Mouse (Mus musculus): ENCODE data around the gene Cdkal1. TPM values are rescaled to one million over a fixed set of nuclear protein-coding genes. Genes with fewer than 3 reads are reported as not detected.

Gene Cdkal1
- polyA plus RNA-seq, 1 experiment from 2014 or later: 8.7 TPM

- no peaks in the 10 kb centered on the region for H3K4me1 ChIP-seq (ENCODE audit: insufficient read depth)
- no peak overlapping the region for H3K4me3 ChIP-seq (ENCODE audit: low read depth, low read length)
- no peaks in the 10 kb centered on the region for H3K36me3 ChIP-seq (replicated peaks; ENCODE audit: insufficient read depth, low read length)
- 0 out of 2 replicates have a peak, but pooled peaks have one; percentile 27 for ATAC-seq
- 67% methylated on average over 4 of the region's 4 CpGs for WGBS (ENCODE audit: insufficient replicate concordance)
- TF ChIP-seq CTCF (IDR thresholded peaks at IDR 0.05; ENCODE audit: low read depth) (no peak), EP300 (IDR thresholded peaks at IDR 0.05; ENCODE audit: low read depth) (no peak)
- DNase-seq: no peak
- H3K9me3 ChIP-seq (ENCODE audit: low read length): no peaks in the 10 kb centered on the region
- no peak overlapping the region for H3K27ac ChIP-seq (ENCODE audit: low read depth)
- H3K4me2 ChIP-seq (ENCODE audit: low read depth, low read length): no peak overlapping the region
- no peaks in the 10 kb centered on the region for H3K27me3 ChIP-seq (ENCODE audit: insufficient read depth, low read length)
- no peak overlapping the region for H3K9ac ChIP-seq (replicated peaks)
Observed at GRCm38 (mm10) chr13:29504861-29505568, 350.5 kb downstream of the Cdkal1 start.

GRCm38 (mm10) chr13:29503147-29504044, 352.1 kb downstream of the Cdkal1 start:
- DNase-seq (no peak), ATAC-seq (no peak)
- H3K9me3 ChIP-seq (ENCODE audit: low read length): no peaks in the 10 kb centered on the region
- no peaks in the 10 kb centered on the region for H3K4me1 ChIP-seq (ENCODE audit: insufficient read depth)
- H3K4me3 ChIP-seq (ENCODE audit: low read depth, low read length): no peak overlapping the region
- H3K9ac ChIP-seq (replicated peaks): no peak overlapping the region
- no peaks in the 10 kb centered on the region for H3K36me3 ChIP-seq (replicated peaks; ENCODE audit: insufficient read depth, low read length)
- TF ChIP-seq CTCF (IDR thresholded peaks at IDR 0.05; ENCODE audit: low read depth) (no peak), EP300 (IDR thresholded peaks at IDR 0.05; ENCODE audit: low read depth) (no peak)
- H3K27me3 ChIP-seq (ENCODE audit: insufficient read depth, low read length): no peaks in the 10 kb centered on the region
- 71% methylated on average over 6 of the region's 6 CpGs for WGBS (ENCODE audit: insufficient replicate concordance)
- no peak overlapping the region for H3K27ac ChIP-seq (ENCODE audit: low read depth)
- H3K4me2 ChIP-seq (ENCODE audit: low read depth, low read length): no peak overlapping the region

DNA sequence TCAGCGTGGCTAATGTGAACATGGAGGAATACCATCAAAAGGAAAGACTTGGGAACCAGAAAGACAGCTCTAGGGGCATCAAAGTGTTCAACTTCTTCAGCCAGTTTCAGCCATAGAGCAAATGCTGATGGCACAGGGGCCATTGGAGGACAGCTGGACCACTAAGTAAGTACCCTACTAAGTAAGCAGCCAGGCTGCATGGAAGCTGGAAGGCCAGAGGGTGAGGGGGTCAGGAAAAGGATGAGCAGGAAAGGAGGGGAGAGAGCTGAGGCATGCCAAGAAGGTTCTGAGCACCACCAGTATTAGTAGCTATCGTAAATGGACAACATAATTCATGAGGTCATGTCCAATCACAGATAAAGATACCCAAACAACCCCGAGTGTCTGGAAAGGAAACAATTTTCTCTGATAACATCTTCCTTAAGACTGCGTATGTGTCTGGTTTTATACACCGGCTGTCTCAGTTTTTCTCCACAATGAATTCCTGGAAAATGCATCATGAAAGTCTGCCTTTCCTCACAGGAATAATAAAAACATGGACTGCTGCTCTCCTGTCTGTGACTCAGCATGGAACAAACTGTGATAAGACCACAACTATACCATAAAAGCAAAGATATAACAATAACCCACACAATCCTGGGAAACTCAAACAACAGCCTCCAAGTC, 352.9 kb downstream of the Cdkal1 start:
- Histone ChIP-seq H3K4me2 (ENCODE audit: low read depth, low read length) (no peak overlapping the region), H3K27ac (ENCODE audit: low read depth) (no peak overlapping the region), H3K4me3 (ENCODE audit: low read depth, low read length) (no peak overlapping the region), H3K27me3 (ENCODE audit: insufficient read depth, low read length) (no peaks in the 10 kb centered on the region), H3K36me3 (replicated peaks; ENCODE audit: insufficient read depth, low read length) (no peaks in the 10 kb centered on the region), H3K4me1 (ENCODE audit: insufficient read depth) (no peaks in the 10 kb centered on the region), H3K9ac (replicated peaks) (no peak overlapping the region), H3K9me3 (ENCODE audit: low read length) (no peaks in the 10 kb centered on the region)
- 69% methylated on average over 5 of the region's 5 CpGs for WGBS (ENCODE audit: insufficient replicate concordance)
- no peak for ATAC-seq
- no peak for TF ChIP-seq CTCF (IDR thresholded peaks at IDR 0.05; ENCODE audit: low read depth)
- no peak for TF ChIP-seq EP300 (IDR thresholded peaks at IDR 0.05; ENCODE audit: low read depth)
- no peak for DNase-seq

- Histone ChIP-seq H3K9ac (replicated peaks) (no peak overlapping the region), H3K36me3 (replicated peaks; ENCODE audit: insufficient read depth, low read length) (no peaks in the 10 kb centered on the region), H3K27me3 (ENCODE audit: insufficient read depth, low read length) (no peaks in the 10 kb centered on the region), H3K4me1 (ENCODE audit: insufficient read depth) (no peaks in the 10 kb centered on the region), H3K27ac (ENCODE audit: low read depth) (no peak overlapping the region), H3K9me3 (ENCODE audit: low read length) (no peaks in the 10 kb centered on the region), H3K4me2 (ENCODE audit: low read depth, low read length) (no peak overlapping the region), H3K4me3 (ENCODE audit: low read depth, low read length) (no peak overlapping the region)
- DNase-seq (no peak), ATAC-seq (no peak)
- TF ChIP-seq EP300 (IDR thresholded peaks at IDR 0.05; ENCODE audit: low read depth) (no peak), CTCF (IDR thresholded peaks at IDR 0.05; ENCODE audit: low read depth) (0 out of 2 replicates have a peak, but pooled peaks have one; percentile 23)
- 63% methylated on average over 2 of the region's 2 CpGs for WGBS (ENCODE audit: insufficient replicate concordance)
Observed at GRCm38 (mm10) chr13:29501173-29501572, 354.3 kb downstream of the Cdkal1 start.

DNA sequence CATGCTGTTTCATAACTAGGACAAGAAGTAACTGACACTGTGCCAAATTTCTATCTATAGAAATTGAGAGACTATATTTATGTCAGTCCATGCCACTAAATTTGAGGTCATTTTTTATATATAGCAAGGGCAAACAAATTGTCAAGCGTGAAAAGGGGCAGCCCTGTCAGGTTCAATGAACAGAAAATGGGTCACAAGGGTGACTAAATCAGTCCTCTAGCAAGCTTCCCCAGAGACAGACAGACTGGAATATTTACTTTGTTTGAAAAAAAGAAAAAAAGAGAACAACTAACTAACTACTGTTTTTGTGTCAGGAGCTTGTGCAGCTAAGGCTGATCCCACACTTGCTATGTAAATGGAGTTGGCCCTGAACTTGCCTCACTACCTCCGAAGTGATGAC, 355.7 kb downstream of the Cdkal1 start:
- Histone ChIP-seq H3K36me3 (replicated peaks; ENCODE audit: insufficient read depth, low read length) (no peaks in the 10 kb centered on the region), H3K9me3 (ENCODE audit: low read length) (no peaks in the 10 kb centered on the region), H3K4me1 (ENCODE audit: insufficient read depth) (no peaks in the 10 kb centered on the region), H3K4me3 (ENCODE audit: low read depth, low read length) (no peak overlapping the region), H3K27ac (ENCODE audit: low read depth) (no peak overlapping the region), H3K27me3 (ENCODE audit: insufficient read depth, low read length) (no peaks in the 10 kb centered on the region), H3K4me2 (ENCODE audit: low read depth, low read length) (no peak overlapping the region), H3K9ac (replicated peaks) (no peak overlapping the region)
- no peak for TF ChIP-seq EP300 (IDR thresholded peaks at IDR 0.05; ENCODE audit: low read depth)
- no peak for TF ChIP-seq CTCF (IDR thresholded peaks at IDR 0.05; ENCODE audit: low read depth)
- DNase-seq: no peak
- 0 out of 2 replicates have a peak, but pooled peaks have one; percentile 19 for ATAC-seq
- WGBS (ENCODE audit: insufficient replicate concordance): 70% methylated on average over 2 of the region's 2 CpGs

DNA sequence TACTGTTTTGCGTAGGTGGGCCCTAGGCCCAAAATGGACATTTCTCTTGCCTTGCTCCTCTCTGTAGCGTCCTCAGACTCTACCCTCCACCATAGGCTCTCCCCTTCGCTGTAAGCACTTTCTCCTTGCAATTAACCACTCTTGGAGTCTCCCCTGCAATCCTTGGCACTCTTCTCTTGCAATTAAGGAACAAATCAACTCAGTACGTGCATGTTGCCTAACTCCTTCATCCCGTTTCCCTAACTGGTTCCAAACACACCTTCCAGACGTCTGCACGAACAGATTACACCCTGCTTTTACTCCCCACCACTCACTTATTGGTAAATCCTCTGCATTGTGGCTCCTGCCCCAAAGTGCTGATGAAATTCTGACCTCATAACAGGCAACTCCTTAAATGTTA, 358.2 kb downstream of the Cdkal1 start:
- Histone ChIP-seq H3K9ac (replicated peaks) (no peak overlapping the region), H3K4me3 (ENCODE audit: low read depth, low read length) (no peak overlapping the region), H3K27ac (ENCODE audit: low read depth) (no peak overlapping the region), H3K36me3 (replicated peaks; ENCODE audit: insufficient read depth, low read length) (no peaks in the 10 kb centered on the region), H3K27me3 (ENCODE audit: insufficient read depth, low read length) (no peaks in the 10 kb centered on the region), H3K4me2 (ENCODE audit: low read depth, low read length) (no peak overlapping the region), H3K9me3 (ENCODE audit: low read length) (no peaks in the 10 kb centered on the region), H3K4me1 (ENCODE audit: insufficient read depth) (no peaks in the 10 kb centered on the region)
- DNase-seq (no peak), ATAC-seq (no peak)
- TF ChIP-seq CTCF (IDR thresholded peaks at IDR 0.05; ENCODE audit: low read depth) (no peak), EP300 (IDR thresholded peaks at IDR 0.05; ENCODE audit: low read depth) (no peak)
- 78% methylated on average over 7 of the region's 7 CpGs for WGBS (ENCODE audit: insufficient replicate concordance)

Measured in liver, postnatal 0 days (tissue).